Mouse (Mus musculus): ENCODE measurements at regions not wholly inside any gene's neighbourhood (a gene's known extent, or its start where the extent isn't known, plus 50 kb on each side); places are given as distances from the start of the nearest gene placed in this dataset.

DNA sequence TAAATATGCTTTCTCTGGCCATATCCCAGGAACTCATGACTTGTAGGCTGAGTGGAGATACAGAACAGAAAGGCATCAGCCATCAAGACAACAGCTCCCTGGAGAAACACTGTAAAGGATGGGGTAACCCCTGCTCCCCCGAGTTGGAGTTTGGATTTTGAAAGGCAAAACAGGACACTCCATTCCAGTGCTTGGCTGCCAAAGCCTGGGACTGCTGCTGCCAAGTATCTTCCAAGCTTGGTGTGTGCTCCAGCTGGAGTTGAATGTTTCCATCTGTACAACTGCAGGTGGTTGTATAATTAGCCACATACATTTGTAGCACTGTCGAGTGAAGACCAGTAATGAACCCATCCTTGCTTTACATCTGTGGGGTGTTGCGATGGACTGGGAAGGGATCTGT is 62.1 kb downstream of the 4933412E24Rik start:
- no peak overlapping the region for H3K27ac ChIP-seq (ENCODE audit: low read depth, low read length)
- TF ChIP-seq CTCF (IDR thresholded peaks at IDR 0.05; ENCODE audit: low read depth), result no peak
- no peaks in the 10 kb centered on the region for H3K4me1 ChIP-seq (replicated peaks; ENCODE audit: control insufficient read depth, insufficient read depth, low read length)
- ATAC-seq, result no peak
- WGBS, result 70% methylated on average over 3 of the region's 3 CpGs
- no peak overlapping the region for H3K4me2 ChIP-seq (replicated peaks; ENCODE audit: low read depth)
- H3K9ac ChIP-seq (ENCODE audit: low read depth, low read length), result no peak overlapping the region
- H3K9me3 ChIP-seq (ENCODE audit: control insufficient read depth), result no peaks in the 10 kb centered on the region
- H3K4me3 ChIP-seq (ENCODE audit: low read depth, low read length), result no peak overlapping the region
- no peaks in the 10 kb centered on the region for H3K27me3 ChIP-seq (replicated peaks; ENCODE audit: control insufficient read depth, insufficient read depth, low read length)
- no peaks in the 10 kb centered on the region for H3K36me3 ChIP-seq (ENCODE audit: control insufficient read depth, insufficient read depth)

DNA sequence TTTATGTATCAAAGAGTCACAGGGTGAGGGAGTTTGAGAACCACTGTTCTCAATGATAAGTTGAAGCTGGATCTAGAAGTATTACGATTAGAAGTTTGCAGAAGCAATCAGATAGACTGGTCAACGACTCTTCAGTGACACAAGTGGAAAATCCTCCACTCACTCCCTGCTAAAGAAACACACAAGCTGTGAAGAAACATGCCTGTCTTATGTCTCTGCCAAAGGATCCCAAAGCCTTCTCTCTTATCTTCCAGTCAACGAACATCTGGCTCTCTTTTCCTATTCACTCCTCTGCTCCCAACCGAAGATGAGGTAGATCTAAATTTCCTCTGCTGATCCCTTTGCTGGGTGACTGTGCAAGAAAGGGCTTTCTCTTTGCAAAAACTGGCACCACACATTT is 62.6 kb downstream of the 4933412E24Rik start:
- Histone ChIP-seq H3K4me3 (ENCODE audit: low read depth, low read length) (no peak overlapping the region), H3K36me3 (ENCODE audit: control insufficient read depth, insufficient read depth) (no peaks in the 10 kb centered on the region), H3K9ac (ENCODE audit: low read depth, low read length) (no peak overlapping the region), H3K27me3 (replicated peaks; ENCODE audit: control insufficient read depth, insufficient read depth, low read length) (no peaks in the 10 kb centered on the region), H3K4me2 (replicated peaks; ENCODE audit: low read depth) (no peak overlapping the region), H3K27ac (ENCODE audit: low read depth, low read length) (no peak overlapping the region), H3K4me1 (replicated peaks; ENCODE audit: control insufficient read depth, insufficient read depth, low read length) (no peaks in the 10 kb centered on the region), H3K9me3 (ENCODE audit: control insufficient read depth) (no peaks in the 10 kb centered on the region)
- ATAC-seq, result no peak
- WGBS, result 58% methylated on average over 4 of the region's 4 CpGs
- TF ChIP-seq CTCF (IDR thresholded peaks at IDR 0.05; ENCODE audit: low read depth), result no peak

DNA sequence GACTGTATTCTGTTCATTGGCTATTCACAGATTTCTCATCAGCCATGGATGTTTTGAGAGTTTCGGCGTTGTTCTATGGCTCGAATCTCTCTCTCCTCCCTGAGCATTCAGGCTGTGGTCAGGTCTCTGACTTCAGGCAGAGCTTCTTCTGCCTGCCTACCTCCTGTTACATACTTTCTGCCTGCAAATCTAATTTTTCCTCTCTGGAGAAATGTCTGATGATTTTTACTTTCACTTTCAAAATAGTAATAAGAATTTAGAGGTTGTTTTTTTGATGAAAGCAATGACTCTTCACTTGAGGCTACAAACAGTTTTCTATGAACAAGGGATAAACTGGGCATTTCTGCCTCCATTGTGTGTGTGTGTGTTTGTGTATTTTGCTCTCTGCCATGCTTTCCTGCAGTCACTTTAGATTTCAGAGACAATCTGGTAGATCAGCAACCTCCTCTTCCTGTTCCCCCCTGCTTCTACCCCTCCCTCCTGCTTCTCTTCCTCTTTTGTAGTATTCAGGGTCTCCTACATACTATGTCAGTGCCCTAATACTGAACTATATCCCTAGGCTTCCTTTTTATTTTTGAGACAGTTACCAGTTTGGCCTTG is 65.7 kb downstream of the 4933412E24Rik start:
- no peak for ATAC-seq
- Histone ChIP-seq H3K4me2 (replicated peaks; ENCODE audit: low read depth) (0 out of 2 replicates have a peak overlapping the region, but pooled peaks have one; percentile 17), H3K27ac (ENCODE audit: low read depth, low read length) (no peak overlapping the region), H3K4me1 (replicated peaks; ENCODE audit: control insufficient read depth, insufficient read depth, low read length) (no peaks in the 10 kb centered on the region), H3K9ac (ENCODE audit: low read depth, low read length) (no peak overlapping the region), H3K36me3 (ENCODE audit: control insufficient read depth, insufficient read depth) (no peaks in the 10 kb centered on the region), H3K27me3 (replicated peaks; ENCODE audit: control insufficient read depth, insufficient read depth, low read length) (no peaks in the 10 kb centered on the region), H3K9me3 (ENCODE audit: control insufficient read depth) (no peaks in the 10 kb centered on the region), H3K4me3 (ENCODE audit: low read depth, low read length) (no peak overlapping the region)
- TF ChIP-seq CTCF (IDR thresholded peaks at IDR 0.05; ENCODE audit: low read depth), result no peak
- WGBS, result 87% methylated on average over 3 of the region's 3 CpGs

DNA sequence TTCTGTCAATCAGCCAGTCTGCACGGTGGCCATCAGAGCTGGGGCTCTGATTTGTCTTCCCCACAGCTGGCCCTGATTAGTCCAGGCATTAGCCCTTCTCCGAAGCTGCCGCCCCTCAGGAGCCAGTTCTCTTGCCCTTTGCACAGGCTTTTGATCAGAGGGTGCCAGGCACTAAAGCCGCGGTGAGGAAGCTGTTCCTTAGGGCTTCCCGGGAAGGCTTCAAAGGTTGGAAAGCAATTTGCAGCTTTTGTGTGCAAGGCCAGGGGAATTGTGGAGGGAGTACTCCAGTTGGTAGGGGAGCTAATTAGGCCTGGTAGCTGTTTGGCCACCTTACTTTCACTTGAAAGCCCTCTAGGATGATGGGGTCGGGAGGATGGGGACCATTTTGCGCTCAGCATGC is 71.2 kb downstream of the 4933412E24Rik start:
- H3K9ac ChIP-seq (ENCODE audit: low read depth, low read length), result no peak overlapping the region
- no peak for ATAC-seq
- no peak overlapping the region for H3K27ac ChIP-seq (ENCODE audit: low read depth, low read length)
- no peaks in the 10 kb centered on the region for H3K9me3 ChIP-seq (ENCODE audit: control insufficient read depth)
- H3K4me3 ChIP-seq (ENCODE audit: low read depth, low read length), result no peak overlapping the region
- no peaks in the 10 kb centered on the region for H3K36me3 ChIP-seq (ENCODE audit: control insufficient read depth, insufficient read depth)
- H3K4me2 ChIP-seq (replicated peaks; ENCODE audit: low read depth), result no peak overlapping the region
- no peaks in the 10 kb centered on the region for H3K4me1 ChIP-seq (replicated peaks; ENCODE audit: control insufficient read depth, insufficient read depth, low read length)
- H3K27me3 ChIP-seq (replicated peaks; ENCODE audit: control insufficient read depth, insufficient read depth, low read length), result no peaks in the 10 kb centered on the region
- 26% methylated on average over 8 of the region's 8 CpGs for WGBS
- TF ChIP-seq CTCF (IDR thresholded peaks at IDR 0.05; ENCODE audit: low read depth), result no peak

DNA sequence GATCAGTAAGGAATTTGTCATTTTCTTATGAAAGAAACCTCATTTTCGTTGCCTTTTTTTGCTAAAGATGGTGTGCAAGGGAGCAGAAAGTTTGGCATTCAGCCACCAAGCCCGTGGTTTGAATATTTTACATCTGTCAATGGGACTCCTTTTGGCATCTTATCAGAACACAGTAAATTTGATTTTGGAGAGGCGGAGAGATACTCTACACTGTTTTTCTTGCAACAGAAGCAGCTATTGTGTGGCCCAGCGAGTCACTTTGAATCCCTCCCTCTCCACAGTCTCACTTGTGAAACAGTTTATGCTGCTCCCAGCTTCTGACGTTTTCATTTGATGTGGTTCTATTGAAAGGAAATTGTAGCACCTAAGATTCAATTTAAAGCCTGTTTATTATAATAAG is 79.9 kb downstream of the 4933412E24Rik start:
- Histone ChIP-seq H3K36me3 (ENCODE audit: control insufficient read depth, insufficient read depth) (no peaks in the 10 kb centered on the region), H3K4me3 (ENCODE audit: low read depth, low read length) (no peak overlapping the region), H3K4me1 (replicated peaks; ENCODE audit: control insufficient read depth, insufficient read depth, low read length) (no peaks in the 10 kb centered on the region), H3K9ac (ENCODE audit: low read depth, low read length) (no peak overlapping the region), H3K27ac (ENCODE audit: low read depth, low read length) (no peak overlapping the region), H3K9me3 (ENCODE audit: control insufficient read depth) (no peaks in the 10 kb centered on the region), H3K27me3 (replicated peaks; ENCODE audit: control insufficient read depth, insufficient read depth, low read length) (no peaks in the 10 kb centered on the region), H3K4me2 (replicated peaks; ENCODE audit: low read depth) (no peak overlapping the region)
- ATAC-seq, result no peak
- 59% methylated on average over 5 of the region's 5 CpGs for WGBS
- TF ChIP-seq CTCF (IDR thresholded peaks at IDR 0.05; ENCODE audit: low read depth), result no peak

DNA sequence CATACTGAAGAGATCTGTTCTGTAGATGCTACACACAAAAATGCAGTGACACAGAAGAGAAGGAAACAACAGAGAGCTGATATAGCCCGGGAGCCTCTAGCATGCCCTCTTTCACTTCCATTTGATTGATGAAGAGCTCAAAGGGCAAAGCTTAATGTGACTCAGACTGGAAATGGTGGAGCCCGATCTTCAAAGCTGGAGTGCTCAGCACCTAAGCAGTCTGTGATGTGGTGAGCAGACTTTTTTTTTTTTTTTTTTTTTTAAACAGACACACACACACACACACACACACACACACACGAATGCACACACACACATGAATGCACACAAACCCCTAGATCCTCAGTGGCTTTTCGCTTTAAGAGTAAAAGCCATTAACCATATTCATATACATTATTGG is 102.6 kb downstream of the 4933412E24Rik start:
- Histone ChIP-seq H3K4me1 (replicated peaks; ENCODE audit: control insufficient read depth, insufficient read depth, low read length) (no peaks in the 10 kb centered on the region), H3K9me3 (ENCODE audit: control insufficient read depth) (no peaks in the 10 kb centered on the region), H3K4me3 (ENCODE audit: low read depth, low read length) (no peak overlapping the region), H3K27ac (ENCODE audit: low read depth, low read length) (no peak overlapping the region), H3K36me3 (ENCODE audit: control insufficient read depth, insufficient read depth) (no peaks in the 10 kb centered on the region), H3K9ac (ENCODE audit: low read depth, low read length) (no peak overlapping the region), H3K4me2 (replicated peaks; ENCODE audit: low read depth) (no peak overlapping the region), H3K27me3 (replicated peaks; ENCODE audit: control insufficient read depth, insufficient read depth, low read length) (no peaks in the 10 kb centered on the region)
- no peak for TF ChIP-seq CTCF (IDR thresholded peaks at IDR 0.05; ENCODE audit: low read depth)
- ATAC-seq, result no peak
- 50% methylated on average over 4 of the region's 4 CpGs for WGBS

DNA sequence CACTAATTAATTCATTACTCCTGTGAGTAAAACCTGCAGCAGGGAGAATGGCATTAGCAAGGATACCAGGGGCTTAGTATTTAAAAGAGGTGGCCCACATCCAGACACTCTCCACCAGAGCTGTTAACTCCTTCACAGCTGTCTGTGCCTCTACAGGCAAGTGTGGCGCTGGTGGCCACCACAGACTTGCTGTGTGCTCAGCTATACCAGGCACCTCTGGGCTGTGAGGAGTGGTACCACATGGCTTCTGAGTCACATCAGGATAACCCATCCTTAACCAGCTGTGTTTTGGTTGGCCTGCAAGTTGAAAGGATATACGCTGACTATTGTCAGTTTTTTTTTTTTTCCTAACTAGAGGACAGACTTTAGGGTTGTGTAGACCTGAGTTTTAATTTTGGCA is 108.1 kb downstream of the 4933412E24Rik start:
- Histone ChIP-seq H3K36me3 (ENCODE audit: control insufficient read depth, insufficient read depth) (no peaks in the 10 kb centered on the region), H3K27me3 (replicated peaks; ENCODE audit: control insufficient read depth, insufficient read depth, low read length) (no peaks in the 10 kb centered on the region), H3K9me3 (ENCODE audit: control insufficient read depth) (no peaks in the 10 kb centered on the region), H3K4me2 (replicated peaks; ENCODE audit: low read depth) (no peak overlapping the region), H3K4me3 (ENCODE audit: low read depth, low read length) (no peak overlapping the region), H3K27ac (ENCODE audit: low read depth, low read length) (no peak overlapping the region), H3K9ac (ENCODE audit: low read depth, low read length) (no peak overlapping the region), H3K4me1 (replicated peaks; ENCODE audit: control insufficient read depth, insufficient read depth, low read length) (no peaks in the 10 kb centered on the region)
- no peak for ATAC-seq
- whole genome bisulfite sequencing, result 88% methylated on average over 2 of the region's 2 CpGs
- no peak for TF ChIP-seq CTCF (IDR thresholded peaks at IDR 0.05; ENCODE audit: low read depth)
